Mouse (Mus musculus) forebrain, embryonic 16.5 days (tissue): ENCODE results near the gene Rnf26. TPM values are rescaled to one million over a fixed set of nuclear protein-coding genes. Genes with fewer than 3 reads are reported as not detected.

Experiments used
- ATAC-seq: fragments of 200-750 bp; cut with Nextera tagmentation; 2 replicates; pipeline ENCODE4 v1.8.0; 2017; ENCODE audit warnings: mild to moderate bottlenecking, moderate library complexity
- H3K27ac ChIP-seq: fragments of 300-500 bp; sonication (generic); 2 replicates; pipeline ENCODE4 v1.5.1; 2014; ENCODE audit warnings: low read length, control low read depth
- H3K27me3 ChIP-seq: fragments of 300-500 bp; sonication (generic); replicated peaks from 2 replicates; pipeline ENCODE4 v1.6.1; 2014; ENCODE audit warnings: low read length; ENCODE audit not compliant: control insufficient read depth, insufficient read depth
- H3K36me3 ChIP-seq: fragments of 300-500 bp; sonication (generic); 2 replicates; pipeline ENCODE4 v1.6.1; 2014; ENCODE audit not compliant: control insufficient read depth, insufficient read depth
- H3K4me1 ChIP-seq: fragments of 300-500 bp; sonication (generic); replicated peaks from 2 replicates; pipeline ENCODE4 v1.6.1; 2014; ENCODE audit warnings: low read length; ENCODE audit not compliant: control insufficient read depth, insufficient read depth
- H3K4me2 ChIP-seq: fragments of 300-500 bp; sonication (generic); 2 replicates; pipeline ENCODE4 v1.6.1; 2014; ENCODE audit warnings: mild to moderate bottlenecking, low read length, control low read depth
- H3K4me3 ChIP-seq: fragments of 300-500 bp; sonication (generic); replicated peaks from 2 replicates; pipeline ENCODE4 v1.5.1; 2014; ENCODE audit warnings: mild to moderate bottlenecking, low read length, control low read depth
- H3K9ac ChIP-seq: fragments of 300-500 bp; sonication (generic); replicated peaks from 2 replicates; pipeline ENCODE4 v1.6.1; 2014; ENCODE audit warnings: low read depth, low read length, control low read depth
- H3K9me3 ChIP-seq: fragments of 300-500 bp; sonication (generic); 2 replicates; pipeline ENCODE4 v1.6.1; 2016; ENCODE audit warnings: low read length; ENCODE audit not compliant: control insufficient read depth
- WGBS: fragments of 180-500 bp; shearing (Covaris S2); extraction: QIAGEN DNeasy Blood & Tissue Kit; methylation state at CpG from one replicate; pipeline ENCODE4 v1.1.7; 2014; 5-methylcytosine and 5-hydroxymethylcytosine counted together
- polyA plus RNA-seq: library from polyadenylated mRNA; unstranded; fragments of >200 nt; fragmentation: Nextera tagmentation; extraction: Ambion mirVana; gene quantifications from 2 replicates; pipeline ENCODE4 v1.2.1, GENCODE M21; 2015

Rnf26 gene
- polyA plus RNA-seq, 1 experiment from 2014 or later: 33.4 TPM

DNA sequence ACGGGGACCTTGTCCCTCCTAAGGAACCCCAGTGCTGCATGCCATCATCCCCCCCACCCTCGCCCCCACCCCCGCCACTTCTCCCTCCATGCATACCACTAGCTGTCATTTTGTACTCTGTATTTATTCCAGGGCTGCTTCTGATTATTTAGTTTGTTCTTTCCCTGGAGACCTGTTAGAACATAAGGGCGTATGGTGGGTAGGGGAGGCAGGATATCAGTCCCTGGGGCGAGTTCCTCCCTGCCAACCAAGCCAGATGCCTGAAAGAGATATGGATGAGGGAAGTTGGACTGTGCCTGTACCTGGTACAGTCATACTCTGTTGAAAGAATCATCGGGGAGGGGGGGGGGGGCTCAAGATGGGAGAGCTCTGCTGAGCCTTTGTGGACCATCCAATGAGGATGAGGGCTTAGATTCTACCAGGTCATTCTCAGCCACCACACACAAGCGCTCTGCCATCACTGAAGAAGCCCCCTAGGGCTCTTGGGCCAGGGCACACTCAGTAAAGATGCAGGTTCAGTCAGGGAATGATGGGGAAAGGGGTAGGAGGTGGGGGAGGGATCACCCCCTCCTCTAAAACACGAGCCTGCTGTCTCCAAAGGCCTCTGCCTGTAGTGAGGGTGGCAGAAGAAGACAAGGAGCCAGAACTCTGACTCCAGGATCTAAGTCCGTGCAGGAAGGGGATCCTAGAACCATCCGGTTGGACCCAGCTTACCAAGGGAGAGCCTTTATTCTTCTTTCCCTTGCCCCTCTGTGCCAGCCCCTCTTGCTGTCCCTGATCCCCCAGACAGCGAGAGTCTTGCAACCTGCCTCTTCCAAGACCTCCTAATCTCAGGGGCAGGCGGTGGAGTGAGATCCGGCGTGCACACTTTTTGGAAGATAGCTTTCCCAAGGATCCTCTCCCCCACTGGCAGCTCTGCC, 65.5 kb downstream of the Rnf26 start:
- H3K4me3 ChIP-seq: no peak overlapping the region

DNA sequence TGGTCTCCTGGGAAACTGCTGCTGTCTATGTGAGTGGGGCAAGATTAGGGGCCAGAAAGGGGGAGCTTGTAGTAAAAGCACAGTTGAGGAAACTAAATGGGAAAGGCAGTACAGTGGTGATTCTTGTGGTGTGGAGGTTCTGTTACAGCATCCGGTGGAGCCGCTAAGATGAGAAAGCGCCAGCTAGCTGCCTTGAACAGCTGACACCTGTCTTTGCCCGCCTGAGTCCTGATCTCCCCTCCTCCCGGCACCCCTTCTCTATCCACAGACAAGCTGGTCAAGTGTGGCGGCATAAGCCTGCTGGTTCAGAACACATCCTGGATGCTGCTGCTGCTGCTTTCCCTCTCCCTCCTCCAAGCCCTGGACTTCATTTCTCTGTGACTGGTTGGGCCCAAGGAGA, 66.2 kb downstream of the Rnf26 start:
- peaks cover 17% of the 10 kb centered on the region for H3K4me1 ChIP-seq
- H3K36me3 ChIP-seq: no peaks in the 10 kb centered on the region
- no peak for ATAC-seq
- H3K4me2 ChIP-seq: no peak overlapping the region
- H3K4me3 ChIP-seq: no peak overlapping the region
- no peak overlapping the region for H3K9ac ChIP-seq
- 65% methylated on average over 6 of the region's 6 CpGs for WGBS
- no peaks in the 10 kb centered on the region for H3K9me3 ChIP-seq
- H3K27me3 ChIP-seq: peaks cover 19% of the 10 kb centered on the region
- H3K27ac ChIP-seq: no peak overlapping the region

More for the DNA sequence above, 65.5 kb downstream of the Rnf26 start:
- Histone ChIP-seq H3K4me1 (peaks cover 13% of the 10 kb centered on the region), H3K4me2 (no peak overlapping the region), H3K36me3 (no peaks in the 10 kb centered on the region), H3K27ac (no peak overlapping the region), H3K27me3 (peaks cover 16% of the 10 kb centered on the region), H3K9me3 (no peaks in the 10 kb centered on the region), H3K9ac (no peak overlapping the region)
- WGBS: 77% methylated on average over 14 of the region's 14 CpGs
- no peak for ATAC-seq

DNA sequence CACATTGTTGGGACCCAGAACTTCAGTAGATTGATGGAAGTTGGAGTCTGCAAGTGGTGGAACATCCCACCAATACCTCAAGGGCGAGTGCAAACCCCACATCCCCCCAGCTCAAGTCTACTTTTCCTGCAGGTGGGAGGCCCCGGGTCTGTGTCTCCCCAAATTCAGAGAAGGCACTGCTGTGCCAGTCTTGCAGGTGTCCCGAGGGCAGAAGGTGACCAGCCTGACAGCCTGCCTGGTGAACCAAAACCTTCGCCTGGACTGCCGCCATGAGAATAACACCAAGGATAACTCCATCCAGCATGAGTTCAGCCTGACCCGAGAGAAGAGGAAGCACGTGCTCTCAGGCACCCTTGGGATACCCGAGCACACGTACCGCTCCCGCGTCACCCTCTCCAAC, 66.9 kb downstream of the Rnf26 start:
- H3K27me3 ChIP-seq: peaks cover 19% of the 10 kb centered on the region
- no peak for ATAC-seq
- peaks cover 18% of the 10 kb centered on the region for H3K4me1 ChIP-seq
- 89% methylated on average over 12 of the region's 12 CpGs for WGBS
- H3K4me2 ChIP-seq: no peak overlapping the region
- no peak overlapping the region for H3K27ac ChIP-seq
- no peaks in the 10 kb centered on the region for H3K9me3 ChIP-seq
- H3K36me3 ChIP-seq: no peaks in the 10 kb centered on the region
- no peak overlapping the region for H3K9ac ChIP-seq
- H3K4me3 ChIP-seq: no peak overlapping the region

DNA sequence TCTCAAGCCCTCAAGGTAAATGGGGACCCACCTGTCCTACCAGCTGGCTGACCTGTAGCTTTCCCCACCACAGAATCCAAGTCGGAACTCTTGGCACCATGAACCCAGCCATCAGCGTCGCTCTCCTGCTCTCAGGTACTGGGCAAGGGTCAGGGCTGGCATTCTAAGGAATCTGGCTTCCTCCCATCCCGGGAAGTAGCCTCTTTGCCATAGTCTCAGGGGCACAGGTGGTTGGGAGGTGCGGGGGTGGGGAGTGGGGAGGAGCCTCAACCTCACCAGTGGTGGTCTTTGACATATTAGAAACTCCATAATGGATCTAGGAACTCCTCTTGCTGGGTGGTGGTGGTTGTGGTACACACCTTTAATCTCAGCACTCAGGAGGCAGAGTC, 67.4 kb downstream of the Rnf26 start:
- Histone ChIP-seq H3K4me2 (no peak overlapping the region), H3K36me3 (no peaks in the 10 kb centered on the region), H3K4me1 (peaks cover 18% of the 10 kb centered on the region), H3K9me3 (no peaks in the 10 kb centered on the region), H3K4me3 (no peak overlapping the region), H3K9ac (no peak overlapping the region), H3K27me3 (peaks cover 19% of the 10 kb centered on the region), H3K27ac (no peak overlapping the region)
- ATAC-seq: no peak
- 87% methylated on average over 5 of the region's 5 CpGs for WGBS

Other genes with a start within 250 kb of the Rnf26 start
- 4.7 and 5.4 TPM in 2 replicates for gene Thy1, start 70.1 kb downstream of the Rnf26 start, polyA plus RNA-seq
- gene Usp2, start 46.5 kb downstream of the Rnf26 start, polyA plus RNA-seq: 13.6 and 13.7 TPM in 2 replicates
- gene Mfrp, start 11.8 kb downstream of the Rnf26 start, polyA plus RNA-seq: 0.12 TPM in 1 of 2 replicates, not detected in the other
- 2.3 and 2.7 TPM in 2 replicates for gene C1qtnf5, start 6.3 kb downstream of the Rnf26 start, polyA plus RNA-seq
- 0.15 and 0.16 TPM in 2 replicates for gene Gm49380, start within 50 bp of the Rnf26 start, polyA plus RNA-seq
- gene Mcam, start 21.0 kb upstream of the Rnf26 start, polyA plus RNA-seq: 12.9 and 15.0 TPM in 2 replicates
- gene Cbl, start 120.5 kb upstream of the Rnf26 start, polyA plus RNA-seq: 26.3 and 27.1 TPM in 2 replicates
- 0.48 TPM in 1 of 2 replicates, not detected in the other for gene Ccdc153, start 127.2 kb upstream of the Rnf26 start, polyA plus RNA-seq
- 0.53 and 0.73 TPM in 2 replicates for gene Pdzd3, start 138.0 kb upstream of the Rnf26 start, polyA plus RNA-seq
- 4.3 and 5.2 TPM in 2 replicates for gene Nlrx1, start 155.1 kb upstream of the Rnf26 start, polyA plus RNA-seq
- gene Abcg4, start 175.1 kb upstream of the Rnf26 start, polyA plus RNA-seq: 16.9 and 21.8 TPM in 2 replicates
- gene Hinfp, start 192.2 kb upstream of the Rnf26 start, polyA plus RNA-seq: 34.1 and 35.6 TPM in 2 replicates
- 29.0 and 31.4 TPM in 2 replicates for gene C2cd2l, start 206.8 kb upstream of the Rnf26 start, polyA plus RNA-seq
- gene Dpagt1, start 212.5 kb upstream of the Rnf26 start, polyA plus RNA-seq: 35.2 and 35.7 TPM in 2 replicates
- gene H2afx, start 221.2 kb upstream of the Rnf26 start, polyA plus RNA-seq: 182 and 199 TPM in 2 replicates
- gene Hmbs, start 230.7 kb upstream of the Rnf26 start, polyA plus RNA-seq: 64.3 and 64.7 TPM in 2 replicates
- 46.5 and 47.0 TPM in 2 replicates for gene Vps11, start 248.2 kb upstream of the Rnf26 start, polyA plus RNA-seq